In genomic region chrX:159744035-159744434, GRCm38 (mm10) we compare ENCODE assay signal across 10 mouse cellular contexts.
DNase-seq lines count a peak whose midpoint lies in the region; ATAC-seq and TF ChIP-seq lines count a peak whose summit lies in the region.
"Had no signal": no experiment of that assay in that cellular context is flagged by ENCODE, and none has a peak within 500 bp of the region (broad histone marks: within the 10 kb centered on the region; RNA-seq: fewer than 3 reads in every experiment).

No protein-coding gene starts in this region.

- 0 out of 2 replicates have a peak, but pooled peaks have one; percentile 66 for ATAC-seq in hindbrain, postnatal 0 days
- no peak for ATAC-seq in hindbrain, embryonic 12.5 days (ENCODE audit: low FRiP score)
- no peak for ATAC-seq in liver, postnatal 0 days
- ATAC-seq in erythroid progenitor cell, adult 5-6 weeks (replicated peaks; ENCODE audit: low FRiP score, poor library complexity, severe bottlenecking), result no peak

- H3K4me3 ChIP-seq in hindbrain, postnatal 0 days (ENCODE audit: low read length), result no peak overlapping the region
- H3K4me3 ChIP-seq in hindbrain, embryonic 12.5 days, result no peak overlapping the region
- no peak overlapping the region for H3K4me3 ChIP-seq in liver, postnatal 0 days (ENCODE audit: low read depth, low read length)
- H3K4me3 ChIP-seq: limb, embryonic 12.5 days had no signal

- H3K9me3 ChIP-seq in hindbrain, postnatal 0 days (ENCODE audit: low read length), result no peaks in the 10 kb centered on the region
- no peaks in the 10 kb centered on the region for H3K9me3 ChIP-seq in hindbrain, embryonic 12.5 days (replicated peaks)
- H3K9me3 ChIP-seq in liver, postnatal 0 days (ENCODE audit: low read length), result no peaks in the 10 kb centered on the region
- H3K9me3 ChIP-seq: limb, embryonic 12.5 days had no signal

- no peak for TF ChIP-seq CTCF in hindbrain, postnatal 0 days (IDR thresholded peaks at IDR 0.05; ENCODE audit: low read depth)
- no peak for TF ChIP-seq CTCF in liver, postnatal 0 days (IDR thresholded peaks at IDR 0.05; ENCODE audit: low read depth)

- peak; percentile 3 for DNase-seq in adrenal gland, adult 2 months
- no peak for DNase-seq in adrenal gland, postnatal 4 days (ENCODE audit: low spot score in 2 of 2)
- DNase-seq in hindbrain, postnatal 0 days (ENCODE audit: low spot score), result peak; percentile 61
- DNase-seq in urinary bladder, postnatal 14 days (ENCODE audit: low spot score), result peak; percentile 9
- DNase-seq in urinary bladder, postnatal 25 days (ENCODE audit: low spot score), result no peak
- no peak for DNase-seq in liver, postnatal 0 days
- DNase-seq: cerebellum, adult 18-20 months had no signal

- no peak for TF ChIP-seq EP300 in liver, postnatal 0 days (IDR thresholded peaks at IDR 0.05; ENCODE audit: low read depth)

- WGBS in hindbrain, postnatal 0 days, result 42% methylated on average over 5 of the region's 5 CpGs
- WGBS in hindbrain, embryonic 12.5 days, result 63% methylated on average over 5 of the region's 5 CpGs
- 71% methylated on average over 5 of the region's 5 CpGs for WGBS in liver, postnatal 0 days (ENCODE audit: insufficient replicate concordance)

- no peaks in the 10 kb centered on the region for H3K27me3 ChIP-seq in hindbrain, postnatal 0 days (ENCODE audit: insufficient read depth, low read length)
- peaks cover 14% of the 10 kb centered on the region for H3K27me3 ChIP-seq in hindbrain, embryonic 12.5 days
- no peaks in the 10 kb centered on the region for H3K27me3 ChIP-seq in liver, postnatal 0 days (ENCODE audit: insufficient read depth, low read length)

- H3K9ac ChIP-seq in hindbrain, postnatal 0 days (replicated peaks; ENCODE audit: low read length), result no peak overlapping the region
- no peak overlapping the region for H3K9ac ChIP-seq in hindbrain, embryonic 12.5 days
- no peak overlapping the region for H3K9ac ChIP-seq in liver, postnatal 0 days (replicated peaks)
- H3K9ac ChIP-seq: limb, embryonic 12.5 days had no signal

- H3K36me3 ChIP-seq in hindbrain, postnatal 0 days (ENCODE audit: insufficient read depth, low read length), result no peaks in the 10 kb centered on the region
- H3K36me3 ChIP-seq in hindbrain, embryonic 12.5 days, result no peaks in the 10 kb centered on the region
- H3K36me3 ChIP-seq in liver, postnatal 0 days (replicated peaks; ENCODE audit: insufficient read depth, low read length), result no peaks in the 10 kb centered on the region
- H3K36me3 ChIP-seq: limb, embryonic 12.5 days had no signal

- no peak overlapping the region for H3K27ac ChIP-seq in hindbrain, postnatal 0 days
- no peak overlapping the region for H3K27ac ChIP-seq in hindbrain, embryonic 12.5 days
- no peak overlapping the region for H3K27ac ChIP-seq in liver, postnatal 0 days (ENCODE audit: low read depth)
- H3K27ac ChIP-seq: limb, embryonic 12.5 days had no signal

- no peaks in the 10 kb centered on the region for H3K4me1 ChIP-seq in hindbrain, postnatal 0 days (ENCODE audit: insufficient read depth, low read length)
- H3K4me1 ChIP-seq in hindbrain, embryonic 12.5 days, result no peaks in the 10 kb centered on the region
- H3K4me1 ChIP-seq in liver, postnatal 0 days (ENCODE audit: insufficient read depth), result no peaks in the 10 kb centered on the region
- H3K4me1 ChIP-seq: limb, embryonic 12.5 days had no signal

- no peak overlapping the region for H3K4me2 ChIP-seq in hindbrain, postnatal 0 days (ENCODE audit: low read depth, low read length)
- H3K4me2 ChIP-seq in hindbrain, embryonic 12.5 days (replicated peaks), result no peak overlapping the region
- no peak overlapping the region for H3K4me2 ChIP-seq in liver, postnatal 0 days (ENCODE audit: low read depth, low read length)
- H3K4me2 ChIP-seq: limb, embryonic 12.5 days had no signal

Comparison
In these comparisons a context has a peak if more than half of its experiments do, and no peak if none do; other contexts are left out.
1. DNase-seq: peak in adrenal gland, adult 2 months (single experiment), hindbrain, postnatal 0 days (single experiment) and urinary bladder, postnatal 14 days (single experiment); none in adrenal gland, postnatal 4 days (0 of 2), urinary bladder, postnatal 25 days (single experiment) and liver, postnatal 0 days (single experiment).